Mouse (Mus musculus) CH12.LX (cell line): Measurements from ENCODE around the gene Gse1.

Experiments
- CTCF ChIP-seq, 2 experiments: IDR thresholded peaks in 1 of 2; conservative IDR thresholded peaks in 1 of 2; 2 replicates each; pipeline ENCODE4 v1.5.1; 2011 to 2012; ENCODE audit warnings: low read depth in 2 of 2, low read length in 2 of 2, improper control_type of control experiment in 1 of 2, inconsistent platforms in 1 of 2, mild to moderate bottlenecking in 1 of 2, moderate library complexity in 1 of 2
- E2F4 ChIP-seq: IDR thresholded peaks from 2 replicates; pipeline ENCODE4 v1.6.1; 2011; ENCODE audit warnings: low read depth, low read length, improper control_type of control experiment; ENCODE audit not compliant: insufficient replicate concordance
- EP300 ChIP-seq: IDR thresholded peaks from 2 replicates; pipeline ENCODE4 v1.6.1; 2011; ENCODE audit warnings: low read length, improper control_type of control experiment
- MAFK ChIP-seq: IDR thresholded peaks from 2 replicates; pipeline ENCODE4 v1.6.1; 2011; ENCODE audit warnings: low read length, improper control_type of control experiment; ENCODE audit not compliant: insufficient replicate concordance
- MAX ChIP-seq: IDR thresholded peaks from 2 replicates; pipeline ENCODE4 v1.6.1; 2011; ENCODE audit warnings: low read length, improper control_type of control experiment
- MAZ ChIP-seq: IDR thresholded peaks from 2 replicates; pipeline ENCODE4 v1.6.1; 2012; ENCODE audit warnings: low read depth, mild to moderate bottlenecking, inconsistent platforms, low read length, improper control_type of control experiment, moderate library complexity
- MXI1 ChIP-seq: IDR thresholded peaks from 2 replicates; pipeline ENCODE4 v1.6.1; 2011; ENCODE audit warnings: mild to moderate bottlenecking, low read depth, low read length, improper control_type of control experiment
- POLR2A ChIP-seq: IDR thresholded peaks from 2 replicates; pipeline ENCODE4 v1.6.1; 2011; ENCODE audit warnings: low read depth, mild to moderate bottlenecking, improper control_type of control experiment, low read length
- POLR2AphosphoS2 ChIP-seq: IDR thresholded peaks from 2 replicates; pipeline ENCODE4 v1.6.1; 2011; ENCODE audit warnings: low read depth, low read length, improper control_type of control experiment
- RAD21 ChIP-seq: IDR thresholded peaks from 2 replicates; pipeline ENCODE4 v1.6.1; 2011; ENCODE audit warnings: low read depth, mild to moderate bottlenecking, low read length, improper control_type of control experiment, moderate library complexity
- SMC3 ChIP-seq: IDR thresholded peaks from 2 replicates; pipeline ENCODE4 v1.6.1; 2011; ENCODE audit warnings: low read depth, low read length, improper control_type of control experiment
- USF1 ChIP-seq: IDR thresholded peaks from 2 replicates; pipeline ENCODE4 v1.6.1; 2014; ENCODE audit warnings: low read depth, mild to moderate bottlenecking, inconsistent platforms, low read length, improper control_type of control experiment
- ZC3H11A ChIP-seq: IDR thresholded peaks from 2 replicates; pipeline ENCODE4 v1.6.1; 2012; ENCODE audit warnings: low read depth, mild to moderate bottlenecking, inconsistent platforms, low read length, improper control_type of control experiment

DNA sequence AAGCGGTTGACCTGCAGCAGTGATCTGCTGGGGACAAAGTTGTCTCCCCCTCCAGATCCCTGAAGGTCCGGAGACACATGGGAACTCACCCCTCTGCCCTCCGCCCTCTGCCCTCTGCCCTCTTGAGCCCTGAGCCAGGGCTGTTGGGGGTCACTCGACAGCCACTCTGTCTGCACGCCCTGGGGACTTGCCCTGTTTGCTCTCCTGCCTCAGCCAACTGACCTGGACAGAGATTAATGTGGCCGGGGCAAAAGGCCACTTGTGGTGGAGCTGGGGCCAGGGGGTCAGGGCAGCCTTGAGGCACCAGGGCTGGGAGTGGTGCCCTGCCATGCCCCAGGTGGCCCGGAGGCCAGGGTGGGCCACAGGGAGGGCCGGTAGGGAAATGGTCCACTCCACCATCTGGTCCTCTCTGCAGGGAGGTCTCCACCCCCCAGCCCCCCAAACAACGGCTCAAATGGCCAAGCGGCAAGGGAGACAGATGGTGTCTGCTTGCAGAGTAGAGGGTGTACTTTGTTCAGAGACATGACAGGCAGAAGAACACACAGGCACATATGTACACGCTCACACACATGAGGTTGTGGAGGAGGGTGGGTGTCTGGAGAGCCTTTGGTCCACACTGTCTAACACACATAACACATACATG lies 181.2 kb downstream of the Gse1 start:
- TF ChIP-seq RAD21 (no peak), SMC3 (no peak), POLR2AphosphoS2 (no peak), USF1 (no peak), MAZ (no peak), CTCF (conservative IDR thresholded peaks at IDR 0.05 in 1 of 2, IDR thresholded peaks at IDR 0.05 in 1 of 2; ENCODE audit: low read depth in 2 of 2, low read length in 2 of 2) (no peak), ZC3H11A (no peak), POLR2A (no peak), E2F4 (no peak), MXI1 (no peak), EP300 (no peak), MAX (no peak), MAFK (no peak)
